Mouse (Mus musculus) liver, embryonic 14.5 days (tissue): ENCODE data around the gene Fxyd1.

Source experiments
- CTCF ChIP-seq: IDR thresholded peaks from 2 replicates; pipeline ENCODE4 v1.5.1; 2016; ENCODE audit warnings: antibody characterized with exemption, low read depth, control low read depth
- EP300 ChIP-seq: IDR thresholded peaks from 2 replicates; pipeline ENCODE4 v1.6.1; 2016; ENCODE audit warnings: antibody characterized with exemption, low read depth

DNA sequence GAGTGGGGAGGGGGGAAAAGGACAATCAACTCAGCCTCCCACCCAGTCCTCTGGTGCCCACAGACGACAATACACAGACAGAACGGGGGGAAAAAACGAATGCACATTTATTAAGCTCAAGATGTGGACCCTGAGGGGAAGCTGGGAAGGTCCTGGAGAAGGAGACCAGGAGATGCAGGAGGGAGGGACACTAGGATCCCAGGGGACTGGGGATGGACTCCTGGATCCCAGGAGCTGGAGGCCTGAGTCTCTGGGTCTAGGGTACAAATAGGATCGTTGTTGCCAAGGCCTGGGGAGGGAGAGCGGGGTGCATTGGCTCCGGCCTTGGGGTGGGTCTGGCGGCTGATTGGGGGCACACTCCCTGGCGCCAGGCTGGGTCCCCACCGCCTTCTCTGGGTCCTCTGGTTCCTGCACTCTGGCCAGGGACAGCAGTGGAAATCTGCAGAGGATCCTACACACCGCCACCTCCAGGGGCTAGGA lies 14.5 kb downstream of the Fxyd1 start, which contains the start of gene Fxyd5:
- TF ChIP-seq CTCF (no peak), EP300 (no peak)
